Mouse (Mus musculus): ENCODE measurements around the gene Col27a1. TPM values are rescaled to one million over a fixed set of nuclear protein-coding genes. Genes with fewer than 3 reads are reported as not detected.
A peak's percentile ranks its signal among the peaks of the same experiment; 100 is the strongest.

Gene Col27a1
- total RNA-seq, 2 experiments from 2014 or later = 0.46 to 0.47 TPM

DNA sequence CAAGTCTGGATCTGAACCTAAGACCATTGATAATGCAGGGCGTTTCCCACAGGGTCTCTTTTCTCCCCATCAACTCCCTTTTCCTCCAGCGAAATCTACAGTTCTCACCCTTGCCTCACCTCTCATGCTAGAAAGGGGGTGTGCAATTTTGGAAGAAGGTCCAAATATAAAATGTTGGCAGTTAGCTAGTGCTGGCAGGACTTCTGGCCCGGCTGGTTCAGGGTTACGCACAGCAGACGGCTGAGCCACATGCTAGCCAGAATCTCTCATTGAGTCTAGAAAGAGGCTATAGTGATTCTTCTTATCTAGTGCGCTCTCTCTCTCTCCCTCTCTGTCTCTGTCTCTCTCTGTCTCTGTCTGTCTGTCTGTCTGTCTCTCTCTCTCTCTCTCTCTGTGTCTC is 45.3 kb downstream of the Col27a1 start:
- DNase-seq (ENCODE audit: low spot score) = no peak

- no peak for DNase-seq (ENCODE audit: low spot score)
Observed at GRCm38 (mm10) chr4:63260506-63260905, 46.7 kb downstream of the Col27a1 start.

GRCm38 (mm10) chr4:63262941-63263340 is 49.1 kb downstream of the Col27a1 start:
- no peak for DNase-seq (ENCODE audit: low spot score)

DNA sequence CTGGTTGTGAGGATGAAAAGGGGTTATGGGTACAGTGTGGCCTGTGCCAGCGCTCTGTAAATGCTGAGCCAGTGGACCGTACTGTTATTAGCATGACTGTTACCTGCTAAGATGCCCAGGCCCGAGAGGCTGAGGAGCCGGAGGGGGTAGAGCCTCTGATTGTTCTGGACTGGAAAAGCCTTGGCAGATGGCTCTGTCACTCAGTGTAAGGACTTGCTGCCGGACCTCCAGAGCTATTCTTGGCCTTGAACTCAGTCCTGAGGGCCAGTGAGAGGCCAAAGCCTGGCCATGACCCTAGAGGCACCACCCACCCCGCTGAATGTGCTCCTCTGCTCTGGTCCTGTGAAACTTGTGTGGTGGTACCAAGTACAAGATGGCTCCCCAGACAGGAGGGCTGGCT is 52.5 kb downstream of the Col27a1 start:
- DNase-seq (ENCODE audit: low spot score) = no peak

GRCm38 (mm10) chr4:63267121-63267520 is 53.3 kb downstream of the Col27a1 start:
- no peak for DNase-seq (ENCODE audit: low spot score)

DNA sequence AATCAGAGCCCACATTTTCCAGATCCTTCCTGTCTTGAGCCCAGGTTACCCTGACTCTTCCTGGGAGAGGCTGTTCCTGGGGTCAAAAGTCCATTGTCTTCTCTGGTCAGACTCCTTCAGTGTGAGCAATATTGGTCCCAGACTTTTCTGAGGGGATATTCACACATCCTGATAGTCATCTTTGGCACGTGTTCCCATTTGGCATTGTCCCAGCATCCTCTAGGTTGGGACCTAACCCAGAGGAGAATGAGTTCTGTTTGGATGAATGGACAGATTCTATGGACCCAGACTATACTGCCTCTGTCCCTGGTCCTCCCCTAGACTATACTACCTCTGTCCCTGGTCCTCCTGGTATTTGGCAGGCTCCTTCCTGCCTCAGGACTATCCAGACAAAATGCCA is 53.8 kb downstream of the Col27a1 start:
- no peak for DNase-seq (ENCODE audit: low spot score)

- peak; percentile 56 for DNase-seq (ENCODE audit: low spot score)
Observed at GRCm38 (mm10) chr4:63268777-63269176, 55.0 kb downstream of the Col27a1 start.

DNA sequence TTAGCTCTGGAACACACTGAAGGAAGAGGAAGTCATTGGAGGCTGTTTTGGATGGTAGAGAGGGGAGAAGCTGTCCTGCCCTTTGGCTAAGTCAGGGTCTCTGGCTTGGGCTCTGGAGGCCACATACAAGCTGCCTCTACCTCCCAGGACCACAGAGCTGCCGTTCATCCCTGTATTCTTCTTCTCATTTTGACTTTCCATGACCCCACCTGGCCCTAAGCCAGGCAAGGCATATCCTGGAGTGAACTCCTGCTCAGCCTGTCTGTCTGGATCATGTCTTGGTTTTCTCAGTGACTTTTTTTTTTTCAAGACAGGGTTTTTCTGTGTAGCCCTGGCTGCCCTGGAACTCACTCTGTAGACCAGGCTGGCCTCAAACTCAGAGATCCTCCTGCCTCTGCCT is 60.7 kb downstream of the Col27a1 start:
- DNase-seq (ENCODE audit: low spot score) = no peak

- DNase-seq (ENCODE audit: low spot score) = no peak
Observed at GRCm38 (mm10) chr4:63275251-63275650, 61.4 kb downstream of the Col27a1 start.

GRCm38 (mm10) chr4:63276571-63276970 is 62.8 kb downstream of the Col27a1 start:
- DNase-seq (ENCODE audit: low spot score) = no peak

DNA sequence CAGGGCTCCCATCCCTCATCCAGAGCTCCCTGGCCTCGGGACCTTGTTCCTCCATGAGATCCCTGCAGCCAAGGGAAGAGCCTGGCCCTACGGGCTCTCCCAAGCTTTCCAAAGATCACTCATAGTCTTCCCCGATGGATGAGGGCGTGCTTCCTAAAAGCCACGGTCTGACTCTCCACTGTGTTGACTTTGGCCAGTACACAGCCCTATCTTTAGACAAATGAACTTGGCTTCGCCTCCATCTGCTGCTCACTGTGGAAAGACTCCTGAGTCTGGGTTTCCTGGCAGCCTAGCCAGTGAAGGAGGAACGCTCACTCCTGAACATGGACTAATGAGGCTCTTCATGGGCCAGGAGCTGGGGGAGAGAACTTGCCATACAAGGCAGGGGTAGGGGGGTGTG is 65.0 kb downstream of the Col27a1 start:
- DNase-seq (ENCODE audit: low spot score) = peak; percentile 62

- no peak for DNase-seq (ENCODE audit: low spot score)
Observed at GRCm38 (mm10) chr4:63281694-63282093, 67.9 kb downstream of the Col27a1 start.

GRCm38 (mm10) chr4:63283319-63283718 is 69.5 kb downstream of the Col27a1 start:
- DNase-seq (ENCODE audit: low spot score) = no peak

DNA sequence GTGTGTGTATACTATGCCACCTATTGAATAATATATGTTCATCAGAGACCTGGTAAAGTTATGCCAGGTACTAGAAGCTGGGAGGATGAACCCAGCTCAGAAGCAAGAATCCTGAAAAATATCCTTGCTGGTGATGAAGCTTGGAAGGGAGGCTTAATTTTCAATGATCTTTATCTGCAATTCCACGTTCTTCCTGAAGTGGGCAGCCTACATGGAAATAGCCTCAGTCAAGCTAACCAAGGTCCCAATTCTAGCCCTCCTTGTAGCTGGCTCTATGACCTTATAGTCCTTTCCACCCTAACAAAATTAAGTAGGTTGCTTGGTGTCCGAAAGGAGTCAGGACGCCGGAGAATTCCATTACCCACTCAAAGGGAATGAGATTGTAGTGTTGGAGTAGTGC is 72.2 kb downstream of the Col27a1 start:
- DNase-seq (ENCODE audit: low spot score) = no peak

DNA sequence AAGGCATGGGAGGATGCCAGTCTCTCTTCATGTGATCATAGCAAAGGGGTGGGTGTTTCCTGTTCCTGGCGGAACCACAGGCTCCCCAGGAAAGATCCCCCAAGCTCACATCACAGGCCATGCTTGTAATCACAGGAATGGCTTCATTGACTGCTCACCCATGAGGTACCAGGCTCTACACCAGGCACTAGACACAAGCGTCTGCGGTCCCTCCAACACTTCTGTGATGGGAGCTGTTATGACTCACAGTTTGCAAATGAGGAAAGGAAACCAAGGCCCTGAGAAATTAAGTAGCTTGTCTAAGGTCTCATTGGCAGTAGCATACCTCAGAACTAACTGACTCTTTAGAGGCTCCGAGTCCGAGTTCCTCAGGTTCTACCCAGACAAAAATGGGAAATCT is 74.7 kb downstream of the Col27a1 start:
- no peak for DNase-seq (ENCODE audit: low spot score)

- DNase-seq (ENCODE audit: low spot score) = no peak
Observed at GRCm38 (mm10) chr4:63290081-63290480, 76.3 kb downstream of the Col27a1 start.

GRCm38 (mm10) chr4:63291075-63291474 is 77.3 kb downstream of the Col27a1 start:
- peak; percentile 82 for DNase-seq (ENCODE audit: low spot score)

- DNase-seq (ENCODE audit: low spot score) = no peak
Observed at GRCm38 (mm10) chr4:63291658-63292057, 77.9 kb downstream of the Col27a1 start.

- no peak for DNase-seq (ENCODE audit: low spot score)
Observed at GRCm38 (mm10) chr4:63295641-63296040, 81.8 kb downstream of the Col27a1 start.

DNA sequence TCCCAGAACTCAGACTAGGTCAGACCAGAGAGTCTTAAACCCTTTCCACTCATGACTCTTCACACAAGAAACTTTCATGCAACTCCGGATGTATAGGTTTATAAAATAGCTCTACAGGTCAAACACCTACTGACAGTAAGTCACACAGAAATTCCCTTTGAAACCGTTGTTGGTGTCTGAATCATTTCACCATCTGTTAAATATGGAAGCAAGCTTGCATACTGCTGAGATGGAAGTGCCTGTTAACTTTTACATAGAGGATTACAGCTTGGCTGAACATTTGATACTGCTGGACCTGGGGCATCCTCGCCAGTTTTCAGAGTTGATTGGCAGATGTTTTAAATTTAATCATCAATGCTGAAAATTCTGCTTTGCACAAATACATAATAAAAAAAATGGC is 82.5 kb downstream of the Col27a1 start:
- DNase-seq (ENCODE audit: low spot score) = no peak

- no peak for DNase-seq (ENCODE audit: low spot score)
Observed at GRCm38 (mm10) chr4:63296876-63297275, 83.1 kb downstream of the Col27a1 start.

GRCm38 (mm10) chr4:63298191-63298590 is 84.4 kb downstream of the Col27a1 start:
- DNase-seq (ENCODE audit: low spot score) = no peak

DNA sequence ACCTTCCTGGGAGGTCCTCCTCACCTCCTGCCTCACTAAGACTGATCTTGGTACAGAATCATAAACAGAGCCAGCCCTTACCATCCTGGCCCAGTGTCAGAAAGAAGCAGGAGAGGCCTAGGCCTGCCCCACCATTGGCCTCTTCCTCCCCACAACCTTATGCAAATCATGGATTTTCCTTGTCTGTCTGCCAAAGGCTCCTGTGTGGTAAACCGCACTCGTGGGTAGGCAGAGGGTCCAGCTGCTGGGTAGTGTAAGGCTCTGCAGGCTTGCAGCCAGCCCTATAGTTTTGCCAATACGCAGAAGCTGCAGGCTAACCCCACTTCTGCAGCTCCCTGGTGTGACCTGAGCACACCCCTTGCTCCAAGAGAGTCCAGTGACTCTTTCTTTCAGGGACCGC is 88.8 kb downstream of the Col27a1 start:
- no peak for DNase-seq (ENCODE audit: low spot score)

Measured in gastrocnemius, adult 18-20 months (tissue).